Mouse (Mus musculus) stomach, embryonic 15.5 days (tissue): ENCODE measurements at regions not wholly inside any gene's neighbourhood (a gene's known extent, or its start where the extent isn't known, plus 50 kb on each side); places are given as distances from the start of the nearest gene placed in this dataset.

Experiments used
- ATAC-seq: fragments of 200-750 bp; cut with Nextera tagmentation; 2 replicates; pipeline ENCODE4 v1.8.0; 2017; ENCODE audit warnings: low read depth, moderate number of reproducible peaks, moderate TSS enrichment; ENCODE audit not compliant: insufficient read depth, low FRiP score
- H3K27ac ChIP-seq: fragments of 300-500 bp; sonication (generic); 2 replicates; pipeline ENCODE4 v1.5.1; 2015; ENCODE audit warnings: mild to moderate bottlenecking, inconsistent platforms
- H3K27me3 ChIP-seq: fragments of 300-500 bp; sonication (generic); replicated peaks from 2 replicates; pipeline ENCODE4 v1.6.1; 2015; ENCODE audit warnings: inconsistent platforms
- H3K36me3 ChIP-seq: fragments of 300-500 bp; sonication (generic); 2 replicates; pipeline ENCODE4 v1.6.1; 2015; ENCODE audit warnings: inconsistent platforms
- H3K4me1 ChIP-seq: fragments of 300-500 bp; sonication (generic); 2 replicates; pipeline ENCODE4 v1.6.1; 2015; ENCODE audit warnings: inconsistent platforms
- H3K4me2 ChIP-seq: fragments of 300-500 bp; sonication (generic); 2 replicates; pipeline ENCODE4 v1.6.1; 2015; ENCODE audit warnings: mild to moderate bottlenecking, inconsistent platforms
- H3K4me3 ChIP-seq: fragments of 300-500 bp; sonication (generic); replicated peaks from 2 replicates; pipeline ENCODE4 v1.5.1; 2015; ENCODE audit warnings: inconsistent platforms
- H3K9ac ChIP-seq: fragments of 300-500 bp; sonication (generic); 2 replicates; pipeline ENCODE4 v1.6.1; 2015; ENCODE audit warnings: inconsistent platforms
- H3K9me3 ChIP-seq: fragments of 300-500 bp; sonication (generic); 2 replicates; pipeline ENCODE4 v1.6.1; 2016; ENCODE audit warnings: inconsistent platforms
- WGBS: fragments of 180-500 bp; shearing (Covaris S2); methylation state at CpG from one replicate; pipeline ENCODE4 v1.1.7; 2015; 5-methylcytosine and 5-hydroxymethylcytosine counted together

DNA sequence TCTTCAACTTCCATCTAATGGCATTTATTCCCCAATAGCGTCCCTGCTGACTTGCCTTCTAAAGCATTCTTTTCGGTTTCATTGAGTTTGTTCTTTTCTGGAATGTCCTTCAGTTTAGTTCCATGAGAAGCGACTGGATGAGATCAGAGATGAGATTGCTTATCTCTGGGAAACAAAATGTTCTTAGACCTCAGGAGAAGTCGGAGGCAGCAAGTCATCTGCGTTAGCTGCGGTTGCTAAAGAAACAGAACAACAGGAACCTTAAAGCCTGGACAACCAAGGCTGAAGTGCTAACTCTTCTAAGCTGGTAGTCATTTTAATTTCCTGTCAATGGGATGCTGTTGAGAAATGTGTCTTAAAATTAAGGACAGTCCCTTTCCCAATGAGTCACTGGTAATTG is 365.3 kb downstream of the Pbx1 start:
- no peak for ATAC-seq
- no peaks in the 10 kb centered on the region for H3K9me3 ChIP-seq
- H3K4me3 ChIP-seq, result no peak overlapping the region
- H3K9ac ChIP-seq, result no peak overlapping the region
- peak overlapping the region; percentile 21; the same call in 1 of the 2 replicates for H3K27ac ChIP-seq
- H3K4me1 ChIP-seq, result no peaks in the 10 kb centered on the region
- H3K36me3 ChIP-seq, result no peaks in the 10 kb centered on the region
- no peak overlapping the region for H3K4me2 ChIP-seq
- 64% methylated on average over 6 of the region's 6 CpGs for WGBS
- no peaks in the 10 kb centered on the region for H3K27me3 ChIP-seq

DNA sequence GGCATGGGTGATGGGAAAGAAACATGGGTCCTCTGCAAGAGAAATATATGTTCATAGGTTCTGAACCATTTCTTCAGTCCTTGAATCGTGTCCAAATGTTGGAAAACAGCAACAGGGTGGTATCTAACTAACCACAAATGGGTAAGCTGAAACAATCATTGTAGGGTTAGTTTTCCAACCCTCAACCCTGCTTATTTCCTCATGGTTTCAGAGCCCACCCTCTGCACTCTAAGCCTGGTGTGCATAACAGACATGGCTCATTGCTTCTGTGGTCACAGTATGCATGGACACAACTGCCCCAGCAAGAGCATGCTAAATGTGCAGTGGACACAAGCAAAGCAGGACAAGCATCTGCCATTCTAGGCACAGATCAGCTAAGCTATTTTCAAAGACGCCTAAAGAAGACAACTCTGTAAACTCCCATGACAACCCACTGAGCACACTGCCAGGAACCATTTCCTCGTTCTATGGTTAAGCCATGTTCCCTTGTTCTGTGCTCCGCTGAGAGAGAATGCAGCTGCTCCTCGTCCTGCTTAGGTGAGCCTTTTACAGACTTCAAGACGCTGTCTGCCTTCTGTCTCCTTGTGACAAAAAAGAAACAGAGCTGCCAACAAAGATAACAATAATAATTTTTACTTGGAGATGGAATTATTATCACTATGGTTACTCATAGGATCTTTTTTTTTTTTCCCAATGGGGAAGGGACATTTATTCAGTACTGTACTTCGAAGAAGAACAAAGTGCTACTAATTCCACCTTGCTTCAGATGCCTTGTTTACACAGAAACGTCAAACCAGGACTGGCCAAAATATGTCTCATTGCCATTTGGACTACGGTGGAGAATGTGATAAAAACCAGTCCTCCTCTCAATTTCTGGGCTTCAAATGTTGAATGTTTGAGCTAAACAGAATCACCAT is 363.8 kb downstream of the Pbx1 start:
- H3K4me1 ChIP-seq, result no peaks in the 10 kb centered on the region
- no peak overlapping the region for H3K4me3 ChIP-seq
- 44% methylated on average over 9 of the region's 9 CpGs for WGBS
- H3K36me3 ChIP-seq, result no peaks in the 10 kb centered on the region
- H3K9me3 ChIP-seq, result no peaks in the 10 kb centered on the region
- no peak overlapping the region for H3K9ac ChIP-seq
- H3K4me2 ChIP-seq, result no peak overlapping the region
- H3K27me3 ChIP-seq, result no peaks in the 10 kb centered on the region
- ATAC-seq, result peak; percentile 54
- H3K27ac ChIP-seq, result peak overlapping the region; percentile 73

DNA sequence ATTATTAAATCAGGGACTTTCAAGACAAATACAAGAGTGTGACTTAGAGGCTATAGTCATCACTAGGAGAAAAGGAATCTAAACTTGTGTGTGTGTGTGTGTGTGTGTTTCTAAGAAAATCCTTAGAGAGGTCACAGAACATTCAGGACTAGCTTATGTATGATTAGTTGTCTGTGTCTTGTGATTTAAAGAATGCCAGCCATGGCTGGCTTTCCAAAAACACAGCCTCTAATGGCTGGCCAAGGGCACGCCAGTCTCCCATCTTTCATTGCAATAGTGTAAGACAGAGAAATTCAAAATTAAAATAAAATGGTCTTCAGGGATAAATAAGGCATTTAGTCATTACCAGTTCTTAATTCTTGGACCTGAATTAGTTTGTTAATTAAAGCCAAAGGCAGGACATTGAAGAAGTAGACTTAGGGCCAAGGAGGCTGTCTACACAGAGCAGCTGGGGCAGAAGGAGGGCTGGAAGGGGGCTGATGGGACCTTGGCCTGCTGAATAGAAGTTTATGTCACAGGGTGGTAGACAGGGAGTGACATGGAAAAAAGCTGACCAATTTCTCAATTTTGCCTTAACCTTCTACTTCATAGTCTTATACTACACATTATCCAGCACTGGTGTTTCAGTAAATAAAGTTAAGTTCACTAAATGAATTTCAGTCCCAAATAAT is 363.0 kb downstream of the Pbx1 start:
- Histone ChIP-seq H3K36me3 (no peaks in the 10 kb centered on the region), H3K4me2 (no peak overlapping the region), H3K9me3 (no peaks in the 10 kb centered on the region), H3K4me3 (no peak overlapping the region), H3K27me3 (no peaks in the 10 kb centered on the region), H3K9ac (no peak overlapping the region), H3K4me1 (no peaks in the 10 kb centered on the region), H3K27ac (peak overlapping the region; percentile 57; the same call in 1 of the 2 replicates)
- peak; percentile 32; the same call in 1 of the 2 replicates for ATAC-seq
- 74% methylated on average over 1 of the region's 1 CpGs for WGBS
